Mouse (Mus musculus) myocyte (in vitro differentiated cells): Measurements from ENCODE around the gene Fabp7. TPM values are rescaled to one million over a fixed set of nuclear protein-coding genes. Genes with fewer than 3 reads are reported as not detected.

Experiments
- H3K27me3 ChIP-seq: one replicate; pipeline ENCODE4 v1.6.1; 2011; ENCODE audit not compliant: control insufficient read depth, insufficient read depth, insufficient read length
- H3K36me3 ChIP-seq: one replicate; pipeline ENCODE4 v1.6.1; 2011; ENCODE audit not compliant: control insufficient read depth, insufficient read depth
- H3K4me2 ChIP-seq: one replicate; pipeline ENCODE4 v1.6.1; 2011; ENCODE audit warnings: low read depth, control low read depth
- H3K4me3 ChIP-seq: one replicate; pipeline ENCODE4 v1.5.1; 2011; ENCODE audit warnings: mild to moderate bottlenecking, control low read depth, moderate library complexity
- H3K79me2 ChIP-seq: one replicate; pipeline ENCODE4 v1.6.1; 2011; ENCODE audit not compliant: control insufficient read depth, insufficient read depth
- H3ac ChIP-seq: one replicate; pipeline ENCODE4 v1.6.1; 2011; ENCODE audit not compliant: control insufficient read depth, insufficient read length
- CEBPB ChIP-seq: IDR thresholded peaks from 2 replicates; pipeline ENCODE4 v1.6.1; 2011; ENCODE audit warnings: mild to moderate bottlenecking, moderate library complexity; ENCODE audit not compliant: poor library complexity, insufficient read depth, severe bottlenecking
- E2F4 ChIP-seq: IDR thresholded peaks from one replicate; pipeline ENCODE4 v1.6.1; 2011; ENCODE audit warnings: mild to moderate bottlenecking, control low read depth, moderate library complexity; ENCODE audit not compliant: insufficient read depth
- MAX ChIP-seq: IDR thresholded peaks from one replicate; pipeline ENCODE4 v1.6.1; 2011; ENCODE audit warnings: low read depth, mild to moderate bottlenecking, control low read depth
- MYOD1 ChIP-seq, 3 experiments: IDR thresholded peaks; one replicate each; pipeline ENCODE4 v1.6.1; 2011; ENCODE audit warnings: control low read depth in 2 of 3, low read depth in 2 of 3, mild to moderate bottlenecking in 2 of 3, moderate library complexity in 1 of 3; ENCODE audit not compliant: insufficient read length in 2 of 3, control insufficient read depth in 1 of 3
- MYOG ChIP-seq, 3 experiments: IDR thresholded peaks; one replicate each; pipeline ENCODE4 v1.6.1; 2011; ENCODE audit warnings: control low read depth in 2 of 3, low read depth in 2 of 3, mild to moderate bottlenecking in 2 of 3; ENCODE audit not compliant: insufficient read length in 2 of 3, control insufficient read depth in 1 of 3, insufficient read depth in 1 of 3
- POLR2A ChIP-seq: IDR thresholded peaks from one replicate; pipeline ENCODE4 v1.6.1; 2011; ENCODE audit warnings: low read depth, mild to moderate bottlenecking, control low read depth, moderate library complexity; ENCODE audit not compliant: insufficient read length
- POLR2AphosphoS2 ChIP-seq: IDR thresholded peaks from one replicate; pipeline ENCODE4 v1.6.1; 2011; ENCODE audit warnings: low read depth, control low read depth; ENCODE audit not compliant: insufficient read length
- REST ChIP-seq: IDR thresholded peaks from one replicate; pipeline ENCODE4 v1.6.1; 2011; ENCODE audit warnings: mild to moderate bottlenecking, control low read depth, moderate library complexity; ENCODE audit not compliant: insufficient read depth, insufficient read length
- SRF ChIP-seq: IDR thresholded peaks from one replicate; pipeline ENCODE4 v1.6.1; 2011; ENCODE audit warnings: low read depth; ENCODE audit not compliant: control insufficient read depth, insufficient read length
- TCF12 ChIP-seq: IDR thresholded peaks from one replicate; pipeline ENCODE4 v1.6.1; 2011; ENCODE audit warnings: mild to moderate bottlenecking, control low read depth; ENCODE audit not compliant: poor library complexity, insufficient read depth, severe bottlenecking
- TCF3 ChIP-seq: IDR thresholded peaks from one replicate; pipeline ENCODE4 v1.6.1; 2011; ENCODE audit warnings: low read depth, control low read depth; ENCODE audit not compliant: insufficient read length
- USF1 ChIP-seq: IDR thresholded peaks from one replicate; pipeline ENCODE4 v1.6.1; 2011; ENCODE audit warnings: low read depth, mild to moderate bottlenecking, control low read depth, moderate library complexity
- polyA plus RNA-seq: library from polyadenylated mRNA; unstranded; fragments of >200 nt; fragmentation: generic; extraction: Trizol; gene quantifications from one replicate; pipeline ENCODE4 v1.2.1, GENCODE M21; 2012; ENCODE audit warnings: missing spikeins

Fabp7 gene
- polyA plus RNA-seq, 1 experiment, result 0.11 TPM

DNA sequence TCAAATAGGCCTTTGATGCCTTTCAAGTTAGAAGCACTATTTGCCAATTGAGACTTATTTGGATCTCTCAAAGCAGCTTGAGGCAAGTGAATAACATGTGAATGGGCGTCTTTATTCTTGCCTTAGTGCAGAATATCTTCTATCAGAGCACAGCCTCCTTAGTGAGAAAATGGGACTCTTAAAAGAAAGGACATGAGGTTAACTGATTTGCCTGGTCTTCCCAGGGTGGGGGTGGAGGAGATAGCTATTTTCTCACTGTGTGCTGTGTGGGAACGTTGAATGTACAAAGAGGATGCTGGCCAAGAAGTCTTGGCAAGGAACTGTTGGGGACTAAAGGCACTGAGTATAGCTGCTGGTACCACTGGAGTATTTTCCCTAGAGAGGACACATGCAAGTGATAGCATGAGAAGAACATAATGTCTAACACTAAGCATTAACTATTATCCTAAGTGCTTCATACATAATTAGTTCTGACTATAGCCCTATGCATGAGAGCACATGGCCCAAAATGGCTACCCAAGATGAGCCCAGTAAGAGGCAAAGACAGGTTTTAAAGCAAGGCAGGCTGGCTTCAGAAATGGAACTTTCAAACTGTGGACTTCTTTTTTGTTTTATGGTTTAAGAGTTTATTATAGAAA is 40.4 kb upstream of the Fabp7 start:
- Histone ChIP-seq H3K36me3 (no peaks in the 10 kb centered on the region), H3K27me3 (no peaks in the 10 kb centered on the region), H3K4me2 (no peak overlapping the region), H3K4me3 (no peak overlapping the region), H3K79me2 (no peaks in the 10 kb centered on the region), H3ac (no peak overlapping the region)
- no peak for TF ChIP-seq TCF12
- TF ChIP-seq POLR2AphosphoS2, result no peak
- no peak for TF ChIP-seq CEBPB
- no peak for TF ChIP-seq MYOD1 (IDR thresholded peaks at IDR 0.05; ENCODE audit: control insufficient read depth in 1 of 3, insufficient read length in 2 of 3, low read depth in 2 of 3)
- no peak for TF ChIP-seq SRF
- TF ChIP-seq REST, result no peak
- no peak for TF ChIP-seq USF1
- no peak for TF ChIP-seq E2F4
- no peak for TF ChIP-seq MYOG (IDR thresholded peaks at IDR 0.05; ENCODE audit: control insufficient read depth in 1 of 3, insufficient read depth in 1 of 3, insufficient read length in 2 of 3, low read depth in 2 of 3)
- no peak for TF ChIP-seq MAX
- no peak for TF ChIP-seq POLR2A
- TF ChIP-seq TCF3, result no peak

- TF ChIP-seq MYOG (IDR thresholded peaks at IDR 0.05; ENCODE audit: control insufficient read depth in 1 of 3, insufficient read depth in 1 of 3, insufficient read length in 2 of 3, low read depth in 2 of 3) (no peak), REST (no peak), TCF3 (no peak), POLR2AphosphoS2 (no peak), USF1 (no peak), POLR2A (no peak), TCF12 (no peak), SRF (no peak), E2F4 (no peak), CEBPB (no peak), MAX (no peak), MYOD1 (IDR thresholded peaks at IDR 0.05; ENCODE audit: control insufficient read depth in 1 of 3, insufficient read length in 2 of 3, low read depth in 2 of 3) (no peak)
- Histone ChIP-seq H3K79me2 (no peaks in the 10 kb centered on the region), H3ac (no peak overlapping the region), H3K27me3 (no peaks in the 10 kb centered on the region), H3K36me3 (no peaks in the 10 kb centered on the region), H3K4me2 (no peak overlapping the region), H3K4me3 (no peak overlapping the region)
These were observed 39.2 kb upstream of the Fabp7 start for GRCm38 (mm10) chr10:57745452-57745851.

DNA sequence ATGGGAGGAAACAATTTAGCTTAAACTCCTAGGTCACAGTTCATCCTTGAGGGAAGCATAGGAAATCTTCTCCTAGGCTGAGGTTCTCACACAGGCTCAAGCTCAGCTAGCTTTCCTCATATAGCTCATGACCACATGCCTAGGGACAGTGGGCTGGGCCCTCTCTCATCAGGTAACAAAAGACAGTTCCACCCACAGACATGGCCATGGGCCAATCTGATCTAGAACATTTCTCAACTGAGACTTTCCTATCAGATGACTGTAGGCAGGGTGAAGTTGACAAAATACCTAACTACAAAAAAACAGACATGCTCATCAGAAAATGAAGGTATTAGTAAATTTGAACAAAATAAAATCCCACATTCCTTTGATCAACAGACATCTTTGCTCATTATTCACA is 37.6 kb upstream of the Fabp7 start:
- H3K79me2 ChIP-seq, result no peaks in the 10 kb centered on the region
- H3K36me3 ChIP-seq, result no peaks in the 10 kb centered on the region
- no peak overlapping the region for H3ac ChIP-seq
- H3K4me3 ChIP-seq, result no peak overlapping the region
- H3K4me2 ChIP-seq, result no peak overlapping the region
- no peak for TF ChIP-seq CEBPB
- no peak for TF ChIP-seq MYOG (IDR thresholded peaks at IDR 0.05; ENCODE audit: control insufficient read depth in 1 of 3, insufficient read depth in 1 of 3, insufficient read length in 2 of 3, low read depth in 2 of 3)
- no peak for TF ChIP-seq POLR2AphosphoS2
- no peak for TF ChIP-seq E2F4
- no peaks in the 10 kb centered on the region for H3K27me3 ChIP-seq

DNA sequence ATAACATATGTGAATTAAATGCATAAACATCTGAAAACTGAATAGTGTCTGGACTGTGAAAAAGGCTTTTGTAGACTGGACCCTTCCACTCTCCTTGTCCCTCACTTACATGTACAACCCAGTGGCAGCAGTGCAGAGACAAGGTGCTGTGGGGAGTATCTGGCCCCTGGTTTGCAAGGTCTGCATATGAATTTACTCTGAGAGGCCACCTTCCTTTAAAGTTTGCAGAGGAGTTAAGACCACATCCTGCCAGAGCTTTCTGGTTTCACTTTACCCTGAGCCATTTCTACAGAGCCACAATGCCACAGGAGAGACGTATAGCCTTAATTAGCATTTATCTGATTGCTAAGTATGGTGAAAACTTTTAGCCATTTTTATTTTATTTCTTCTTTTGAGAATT is 31.3 kb upstream of the Fabp7 start:
- Histone ChIP-seq H3K79me2 (no peaks in the 10 kb centered on the region), H3K4me3 (no peak overlapping the region), H3K36me3 (no peaks in the 10 kb centered on the region), H3ac (no peak overlapping the region), H3K27me3 (no peaks in the 10 kb centered on the region), H3K4me2 (no peak overlapping the region)
- TF ChIP-seq REST, result no peak
- TF ChIP-seq TCF12, result no peak
- no peak for TF ChIP-seq MAX
- TF ChIP-seq SRF, result no peak

DNA sequence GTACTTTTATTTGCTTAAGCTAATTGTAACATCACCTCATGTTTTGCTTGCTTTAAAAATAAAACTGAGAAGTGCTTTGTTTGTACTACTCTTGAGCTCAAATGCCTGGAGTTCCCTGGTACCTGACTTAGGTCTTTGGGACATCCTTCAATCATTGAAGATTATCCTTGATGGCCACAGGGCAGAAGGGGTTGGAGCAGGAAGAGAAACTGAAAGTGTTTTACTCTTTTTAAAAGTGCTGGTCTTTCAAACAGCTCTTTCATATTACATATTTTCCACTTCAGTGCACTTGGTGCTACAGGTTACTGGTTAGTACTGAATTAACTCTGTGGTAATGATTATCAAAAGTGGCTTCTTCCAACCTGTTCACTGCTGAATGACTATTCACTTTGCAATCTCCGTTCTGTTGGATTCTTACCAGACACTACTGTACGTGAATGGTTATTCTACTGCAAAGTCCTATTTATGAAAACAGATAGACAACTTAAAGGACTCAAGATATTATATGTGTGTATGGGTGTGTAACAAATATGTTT is 29.4 kb upstream of the Fabp7 start:
- no peak for TF ChIP-seq CEBPB
- no peak for TF ChIP-seq USF1
- TF ChIP-seq MYOD1 (IDR thresholded peaks at IDR 0.05; ENCODE audit: control insufficient read depth in 1 of 3, insufficient read length in 2 of 3, low read depth in 2 of 3), result no peak
- TF ChIP-seq TCF3, result no peak
- no peaks in the 10 kb centered on the region for H3K79me2 ChIP-seq
- no peak overlapping the region for H3ac ChIP-seq
- no peaks in the 10 kb centered on the region for H3K36me3 ChIP-seq
- no peak overlapping the region for H3K4me2 ChIP-seq
- H3K27me3 ChIP-seq, result no peaks in the 10 kb centered on the region
- H3K4me3 ChIP-seq, result no peak overlapping the region
